Mouse (Mus musculus) limb, embryonic 10.5 days (tissue): ENCODE results near the gene Tgfb1i1. TPM values are rescaled to one million over a fixed set of nuclear protein-coding genes. Genes with fewer than 3 reads are reported as not detected.

Experiments
- DNase-seq: peaks from one replicate; pipeline ENCODE4 v3.0.0-alpha.2; 2017; ENCODE audit warnings: low spot score
- H3K27ac ChIP-seq: fragments of 300-500 bp; sonication (generic); 2 replicates; pipeline ENCODE4 v1.5.1; 2016; ENCODE audit warnings: mild to moderate bottlenecking
- H3K27me3 ChIP-seq: fragments of 300-500 bp; sonication (generic); 2 replicates; pipeline ENCODE4 v1.6.1; 2016; ENCODE audit warnings: low read depth, mild to moderate bottlenecking; ENCODE audit not compliant: poor library complexity, severe bottlenecking
- H3K36me3 ChIP-seq: fragments of 300-500 bp; sonication (generic); 2 replicates; pipeline ENCODE4 v1.6.1; 2016; ENCODE audit warnings: mild to moderate bottlenecking, moderate library complexity
- H3K4me1 ChIP-seq: fragments of 300-500 bp; sonication (generic); 2 replicates; pipeline ENCODE4 v1.6.1; 2016
- H3K4me3 ChIP-seq: fragments of 300-500 bp; sonication (generic); 2 replicates; pipeline ENCODE4 v1.5.1; 2016; ENCODE audit warnings: mild to moderate bottlenecking, moderate library complexity
- H3K9me3 ChIP-seq: fragments of 300-500 bp; sonication (generic); replicated peaks from 2 replicates; pipeline ENCODE4 v1.6.1; 2016; ENCODE audit warnings: mild to moderate bottlenecking
- WGBS: fragments of 180-500 bp; shearing (Covaris S2); methylation state at CpG from one replicate; pipeline ENCODE4 v1.1.7; 2016; 5-methylcytosine and 5-hydroxymethylcytosine counted together
- polyA plus RNA-seq: library from polyadenylated mRNA; unstranded; fragments of >200 nt; fragmentation: Nextera tagmentation; extraction: Ambion mirVana; gene quantifications from 2 replicates; pipeline ENCODE4 v1.2.1, GENCODE M21; 2016

Gene Tgfb1i1
- polyA plus RNA-seq, 1 experiment from 2014 or later, result 12.9 TPM

- no peak for DNase-seq
- H3K4me1 ChIP-seq, result peaks cover 43% of the 10 kb centered on the region
- H3K27me3 ChIP-seq, result peaks cover 9% of the 10 kb centered on the region; the same call in 1 of the 2 replicates
- no peak overlapping the region for H3K27ac ChIP-seq
- 86% methylated on average over 10 of the region's 10 CpGs for WGBS
- H3K4me3 ChIP-seq, result no peak overlapping the region
- peaks cover 21% of the 10 kb centered on the region for H3K36me3 ChIP-seq
- no peaks in the 10 kb centered on the region for H3K9me3 ChIP-seq
Measured at GRCm38 (mm10) chr7:128248081-128249042, 1.8 kb downstream of the Tgfb1i1 start.

DNA sequence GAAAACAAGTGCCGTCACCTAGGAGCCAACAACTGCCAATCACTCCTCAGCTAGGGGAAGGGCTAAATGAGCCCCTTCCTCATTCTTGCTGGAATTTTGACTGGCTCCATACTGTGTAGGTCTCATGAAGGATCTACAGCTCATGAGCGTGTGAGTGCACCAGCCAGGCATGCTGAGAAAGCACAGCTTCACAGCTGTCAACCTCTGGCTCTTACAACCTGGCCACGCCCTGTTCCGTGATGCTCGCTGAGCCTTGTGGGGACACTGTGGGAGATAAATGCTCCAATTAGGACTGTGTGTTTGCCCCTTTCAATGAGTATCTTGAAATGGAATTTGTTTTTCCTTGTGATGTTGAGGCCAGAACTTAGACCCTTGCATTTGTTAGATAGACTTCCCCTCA lies 3.4 kb downstream of the Tgfb1i1 start:
- Histone ChIP-seq H3K27me3 (peaks cover 9% of the 10 kb centered on the region; the same call in 1 of the 2 replicates), H3K36me3 (peaks cover 8% of the 10 kb centered on the region), H3K9me3 (no peaks in the 10 kb centered on the region), H3K4me3 (no peak overlapping the region), H3K27ac (no peak overlapping the region), H3K4me1 (peaks cover 34% of the 10 kb centered on the region)
- no peak for DNase-seq
- WGBS, result 83% methylated on average over 5 of the region's 5 CpGs

DNA sequence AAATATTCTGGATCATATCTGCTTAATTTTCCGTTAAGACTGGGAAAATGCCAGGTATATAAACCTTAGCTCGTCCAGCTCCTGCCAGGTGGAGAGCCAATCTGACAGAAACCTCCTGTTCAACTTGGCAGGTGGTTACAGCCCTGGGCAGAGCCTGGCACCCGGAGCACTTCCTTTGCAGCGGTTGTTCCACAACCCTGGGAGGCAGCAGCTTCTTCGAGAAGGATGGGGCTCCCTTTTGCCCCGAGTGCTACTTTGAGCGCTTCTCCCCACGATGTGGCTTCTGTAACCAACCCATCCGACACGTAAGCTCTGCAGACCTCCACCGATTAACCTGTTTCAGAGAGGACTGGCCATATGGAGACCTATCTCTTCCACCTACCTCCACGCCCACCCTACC lies 5.3 kb downstream of the Tgfb1i1 start:
- DNase-seq, result no peak
- no peaks in the 10 kb centered on the region for H3K9me3 ChIP-seq
- H3K27ac ChIP-seq, result peak overlapping the region; percentile 28
- peaks cover 2% of the 10 kb centered on the region; the same call in 1 of the 2 replicates for H3K36me3 ChIP-seq
- H3K4me3 ChIP-seq, result peak overlapping the region; percentile 45
- 45% methylated on average over 12 of the region's 12 CpGs for WGBS
- peaks cover 9% of the 10 kb centered on the region; the same call in 1 of the 2 replicates for H3K27me3 ChIP-seq
- peaks cover 23% of the 10 kb centered on the region for H3K4me1 ChIP-seq

DNA sequence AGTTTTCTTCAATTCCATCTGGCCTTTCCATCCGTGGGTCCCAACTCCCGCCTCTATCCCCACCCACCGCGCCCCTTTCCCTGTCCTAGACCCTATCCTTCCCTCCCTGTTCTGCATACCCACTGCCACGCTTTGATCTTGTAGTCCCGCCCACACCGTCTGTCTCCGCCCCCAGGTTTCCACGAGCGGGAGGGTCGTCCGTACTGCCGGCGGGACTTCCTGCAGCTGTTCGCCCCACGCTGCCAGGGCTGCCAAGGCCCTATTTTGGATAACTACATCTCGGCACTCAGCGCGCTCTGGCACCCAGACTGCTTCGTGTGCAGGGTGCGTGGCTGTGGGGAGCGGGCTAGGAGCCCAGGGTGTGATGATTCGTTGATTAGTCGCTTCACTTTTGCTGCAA lies 6.0 kb downstream of the Tgfb1i1 start:
- H3K27ac ChIP-seq, result peak overlapping the region; percentile 28

GRCm38 (mm10) chr7:128254978-128255377 lies 8.4 kb downstream of the Tgfb1i1 start:
- H3K27me3 ChIP-seq, result peaks cover 9% of the 10 kb centered on the region; the same call in 1 of the 2 replicates
- 62% methylated on average over 2 of the region's 2 CpGs for WGBS
- no peaks in the 10 kb centered on the region for H3K9me3 ChIP-seq
- H3K4me1 ChIP-seq, result peaks cover 21% of the 10 kb centered on the region
- DNase-seq, result no peak
- no peaks in the 10 kb centered on the region for H3K36me3 ChIP-seq
- no peak overlapping the region for H3K4me3 ChIP-seq
- no peak overlapping the region for H3K27ac ChIP-seq

More for the DNA sequence above, 6.0 kb downstream of the Tgfb1i1 start:
- Histone ChIP-seq H3K9me3 (no peaks in the 10 kb centered on the region), H3K27me3 (peaks cover 9% of the 10 kb centered on the region; the same call in 1 of the 2 replicates), H3K36me3 (peaks cover 2% of the 10 kb centered on the region; the same call in 1 of the 2 replicates), H3K4me3 (peak overlapping the region; percentile 45), H3K4me1 (peaks cover 20% of the 10 kb centered on the region)
- peak; percentile 71 for DNase-seq
- WGBS, result 9% methylated on average over 24 of the region's 24 CpGs

- Histone ChIP-seq H3K4me1 (peaks cover 21% of the 10 kb centered on the region), H3K27me3 (peaks cover 9% of the 10 kb centered on the region; the same call in 1 of the 2 replicates), H3K27ac (no peak overlapping the region), H3K36me3 (no peaks in the 10 kb centered on the region), H3K9me3 (no peaks in the 10 kb centered on the region), H3K4me3 (no peak overlapping the region)
- WGBS, result 88% methylated on average over 5 of the region's 5 CpGs
- no peak for DNase-seq
Measured at GRCm38 (mm10) chr7:128255757-128256156, 9.1 kb downstream of the Tgfb1i1 start.

DNA sequence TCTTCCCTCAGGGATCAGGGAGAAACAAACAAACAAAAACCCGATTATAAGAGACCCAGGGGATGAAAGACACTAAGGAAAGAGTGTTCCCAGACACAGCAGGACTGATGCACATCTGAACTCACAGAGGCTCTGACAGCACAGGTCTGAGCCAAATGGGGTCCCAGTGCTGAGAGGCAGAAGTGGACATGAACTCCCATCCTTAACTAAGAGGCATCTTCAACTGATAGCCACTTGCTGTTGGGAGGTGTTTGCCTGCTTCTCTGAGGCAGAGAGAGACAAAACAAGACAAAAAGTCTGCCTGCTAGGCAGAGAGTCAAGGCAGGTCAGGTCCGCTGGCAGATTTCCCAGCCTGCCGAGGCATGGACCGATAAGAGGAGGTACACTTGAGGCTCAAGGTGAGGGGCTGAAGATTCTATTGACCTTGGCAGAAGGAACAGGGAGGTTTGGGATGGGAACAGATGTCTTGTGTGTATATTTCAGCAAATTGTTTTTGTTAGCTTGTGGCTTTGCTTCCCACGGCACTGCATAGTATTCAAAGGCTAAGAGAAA lies 10.2 kb downstream of the Tgfb1i1 start:
- Histone ChIP-seq H3K4me3 (no peak overlapping the region), H3K36me3 (no peaks in the 10 kb centered on the region), H3K4me1 (peaks cover 19% of the 10 kb centered on the region), H3K27ac (no peak overlapping the region), H3K27me3 (peaks cover 5% of the 10 kb centered on the region; the same call in 1 of the 2 replicates), H3K9me3 (no peaks in the 10 kb centered on the region)
- 75% methylated on average over 5 of the region's 5 CpGs for WGBS
- DNase-seq, result no peak

DNA sequence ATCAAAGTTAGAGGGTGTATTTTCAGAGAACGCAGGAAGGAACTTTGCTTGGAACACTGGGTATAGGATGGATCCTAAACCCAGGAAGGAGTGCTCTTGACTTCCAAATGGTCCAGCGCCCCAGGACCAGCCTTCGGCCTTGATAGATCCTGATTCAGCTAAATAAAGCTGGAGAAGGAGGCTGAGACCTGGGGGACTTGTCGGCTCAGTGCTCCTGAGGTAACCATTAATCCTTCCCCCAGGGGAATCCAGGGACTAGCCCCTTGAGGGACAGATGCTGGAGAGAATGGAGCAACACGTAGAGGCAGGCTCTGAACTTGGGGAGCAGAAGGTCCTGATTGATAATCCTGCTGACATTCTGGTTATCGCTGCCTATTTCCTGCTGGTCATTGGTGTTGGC lies 18.8 kb downstream of the Tgfb1i1 start, which contains the start of gene Slc5a2:
Slc5a2 (plus strand) TSS at position 247 of the 400 bp plus-strand sequence.
- no peak within 1 kb of the TSS for H3K27ac ChIP-seq
- no peaks in the 10 kb centered on the region for H3K9me3 ChIP-seq
- DNase-seq, result no peak
- H3K4me1 ChIP-seq, result 0 out of 2 replicates have a peak, but pooled peaks cover 3% of the 10 kb centered on the region
- H3K4me3 ChIP-seq, result no peak within 1 kb of the TSS
- WGBS, result 86% methylated on average over 6 of the region's 6 CpGs
- H3K27me3 ChIP-seq, result no peaks in the 10 kb centered on the region
- H3K36me3 ChIP-seq, result peaks cover 3% of the 10 kb centered on the region

DNA sequence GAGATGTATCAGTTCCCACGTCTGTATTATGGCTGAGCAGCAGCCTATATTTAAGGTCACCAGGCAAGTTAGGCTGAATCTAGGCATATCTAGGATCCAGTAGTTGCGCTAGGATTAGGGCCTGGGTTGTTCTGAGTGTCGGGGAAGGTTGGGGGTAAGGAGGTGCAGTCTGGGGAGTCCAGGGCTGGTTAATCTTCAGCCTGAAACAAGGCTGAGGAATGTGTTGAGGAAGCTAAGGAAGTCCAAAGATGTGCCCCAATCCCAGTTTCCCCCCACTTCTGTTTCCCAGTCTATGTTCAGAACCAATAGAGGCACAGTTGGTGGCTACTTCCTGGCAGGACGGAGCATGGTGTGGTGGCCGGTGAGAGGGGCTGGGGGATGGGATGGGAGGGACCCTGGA lies 19.4 kb downstream of the Tgfb1i1 start:
- Histone ChIP-seq H3K9me3 (no peaks in the 10 kb centered on the region), H3K4me3 (no peak overlapping the region), H3K36me3 (peaks cover 8% of the 10 kb centered on the region), H3K4me1 (0 out of 2 replicates have a peak, but pooled peaks cover 5% of the 10 kb centered on the region), H3K27me3 (no peaks in the 10 kb centered on the region), H3K27ac (no peak overlapping the region)
- DNase-seq, result no peak
- 84% methylated on average over 5 of the region's 5 CpGs for WGBS

GRCm38 (mm10) chr7:128267391-128267790 lies 20.8 kb downstream of the Tgfb1i1 start:
- Histone ChIP-seq H3K36me3 (peaks cover 22% of the 10 kb centered on the region), H3K9me3 (no peaks in the 10 kb centered on the region), H3K27ac (no peak overlapping the region), H3K27me3 (no peaks in the 10 kb centered on the region), H3K4me3 (no peak overlapping the region), H3K4me1 (0 out of 2 replicates have a peak, but pooled peaks cover 5% of the 10 kb centered on the region)
- DNase-seq, result no peak
- WGBS, result 64% methylated on average over 13 of the region's 13 CpGs

GRCm38 (mm10) chr7:128267813-128268212 lies 21.2 kb downstream of the Tgfb1i1 start:
- H3K27ac ChIP-seq, result no peak overlapping the region
- no peaks in the 10 kb centered on the region for H3K27me3 ChIP-seq
- DNase-seq, result no peak
- H3K9me3 ChIP-seq, result no peaks in the 10 kb centered on the region
- WGBS, result 82% methylated on average over 7 of the region's 7 CpGs
- H3K36me3 ChIP-seq, result peaks cover 26% of the 10 kb centered on the region
- H3K4me1 ChIP-seq, result 0 out of 2 replicates have a peak, but pooled peaks cover 5% of the 10 kb centered on the region
- H3K4me3 ChIP-seq, result no peak overlapping the region

DNA sequence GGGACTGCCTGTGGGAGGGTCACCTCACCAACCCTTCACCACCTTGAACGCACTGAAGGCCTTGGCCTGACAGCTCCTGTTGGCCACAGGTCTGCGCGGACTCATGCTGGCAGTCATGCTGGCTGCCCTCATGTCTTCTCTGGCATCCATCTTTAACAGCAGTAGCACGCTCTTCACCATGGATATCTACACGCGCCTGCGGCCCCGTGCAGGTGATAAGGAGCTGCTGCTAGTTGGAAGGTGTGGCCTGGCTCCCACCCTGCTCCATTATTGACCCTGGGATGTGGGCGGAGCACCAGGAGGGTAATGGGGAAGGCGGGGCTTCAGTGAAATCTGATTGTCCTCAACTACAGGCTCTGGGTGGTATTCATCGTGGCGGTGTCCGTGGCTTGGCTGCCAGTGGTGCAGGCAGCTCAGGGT lies 23.8 kb downstream of the Tgfb1i1 start:
- no peaks in the 10 kb centered on the region for H3K27me3 ChIP-seq
- no peak overlapping the region for H3K4me3 ChIP-seq
- no peak overlapping the region for H3K27ac ChIP-seq
- peaks cover 52% of the 10 kb centered on the region for H3K36me3 ChIP-seq
- DNase-seq, result no peak
- H3K9me3 ChIP-seq, result no peaks in the 10 kb centered on the region
- 0 out of 2 replicates have a peak, but pooled peaks cover 5% of the 10 kb centered on the region for H3K4me1 ChIP-seq
- WGBS, result 47% methylated on average over 13 of the region's 13 CpGs

- Histone ChIP-seq H3K36me3 (peaks cover 63% of the 10 kb centered on the region), H3K9me3 (no peaks in the 10 kb centered on the region), H3K27me3 (no peaks in the 10 kb centered on the region), H3K27ac (no peak overlapping the region), H3K4me1 (0 out of 2 replicates have a peak, but pooled peaks cover 5% of the 10 kb centered on the region), H3K4me3 (no peak overlapping the region)
- 97% methylated on average over 9 of the region's 9 CpGs for WGBS
- no peak for DNase-seq
Measured at GRCm38 (mm10) chr7:128271496-128271895, 24.9 kb downstream of the Tgfb1i1 start.
